Mouse (Mus musculus): ENCODE data around the gene Rfx5. TPM values are rescaled to one million over a fixed set of nuclear protein-coding genes. Genes with fewer than 3 reads are reported as not detected.
"Not testable (repeated sequence)": the region's sequence is repeated elsewhere in the genome, so short reads cannot be mapped to it uniquely, and the experiment has no call there.

The Rfx5 gene
- polyA plus RNA-seq, 1 experiment from 2014 or later: 22.8 TPM

GRCm38 (mm10) chr3:94942211-94942967, 11.5 kb upstream of the Rfx5 start:
- POLR2A ChIA-PET; CTCF ChIA-PET; ATAC-seq; H3K27me3 ChIP-seq; DNase-seq (ENCODE audit: low read depth, low spot score): not testable (repeated sequence)
- in situ Hi-C loops (cut with MboI; ENCODE audit: low pct_unique_long_range_greater_than_20kb): loop anchor here (5.0 kb wide), 1 partner anchor 240 kb away; no protein-coding TSS in a partner anchor

- in situ Hi-C loops (cut with MboI; ENCODE audit: low pct_unique_long_range_greater_than_20kb): loop anchor here (5.0 kb wide), 1 partner anchor 241 kb away; no protein-coding TSS in a partner anchor
- CTCF ChIA-PET; H3K27me3 ChIP-seq; POLR2A ChIA-PET; DNase-seq (ENCODE audit: low read depth, low spot score): not testable (repeated sequence)
- peak; percentile 52 for ATAC-seq
- peak; percentile 68 for TF ChIP-seq CTCF (IDR thresholded peaks at IDR 0.05)
These were observed 10.2 kb upstream of the Rfx5 start for GRCm38 (mm10) chr3:94943706-94944105.

DNA sequence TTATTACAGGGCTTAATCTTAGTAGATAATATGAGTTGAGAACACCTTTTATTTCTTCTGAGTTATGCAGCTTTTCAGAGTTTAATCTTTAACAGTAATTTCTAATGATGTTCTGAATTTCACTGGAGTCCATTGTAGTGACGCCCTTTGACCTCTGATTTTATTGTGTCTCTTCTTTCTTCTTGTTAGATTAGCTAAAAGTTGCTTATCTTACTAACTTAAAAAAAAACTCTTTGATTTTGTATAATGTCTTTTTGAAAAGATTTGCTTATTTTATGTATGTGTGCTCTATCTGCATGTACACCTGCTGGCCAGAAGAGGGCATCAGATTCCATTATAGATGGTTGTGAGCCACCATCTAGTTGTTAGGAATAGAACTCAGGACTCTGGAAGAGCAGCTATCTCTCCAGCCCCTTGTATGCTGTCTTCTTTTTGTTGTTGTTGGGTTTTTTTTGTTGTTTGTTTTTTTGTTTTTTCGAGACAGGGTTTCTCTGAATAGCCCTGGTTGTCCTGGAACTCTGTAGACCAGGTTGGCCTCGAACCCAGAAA, 5.7 kb upstream of the Rfx5 start:
- no peak for DNase-seq (ENCODE audit: low read depth, low spot score)
- ChIA-PET POLR2A (interaction anchor here (1.7 kb wide), 1 partner anchor 51 kb away, joined by 10 read pairs; no protein-coding TSS in a partner anchor), CTCF (interaction anchor here (0.6 to 2.2 kb wide), 29 partner anchors 11 to 106 kb away, joined by 3 to 30 read pairs (median 4); no protein-coding TSS in a partner anchor)
- TF ChIP-seq CTCF (IDR thresholded peaks at IDR 0.05): no peak
- no peak for ATAC-seq
- H3K27me3 ChIP-seq: peaks cover 5% of the 10 kb centered on the region
- in situ Hi-C loops (cut with MboI; ENCODE audit: low pct_unique_long_range_greater_than_20kb): no loop called here

GRCm38 (mm10) chr3:94949645-94950044, 4.2 kb upstream of the Rfx5 start:
- H3K27me3 ChIP-seq: peaks cover 5% of the 10 kb centered on the region
- CTCF ChIA-PET: interaction anchor here (1.0 kb wide), 1 partner anchor 37 kb away, joined by 3 read pairs; no protein-coding TSS in a partner anchor
- no peak for DNase-seq (ENCODE audit: low read depth, low spot score)
- ATAC-seq: no peak
- no peak for TF ChIP-seq CTCF (IDR thresholded peaks at IDR 0.05)
- in situ Hi-C loops (cut with MboI; ENCODE audit: low pct_unique_long_range_greater_than_20kb): loop anchor here (5.0 kb wide), 1 partner anchor 48 kb away; no protein-coding TSS in a partner anchor
- POLR2A ChIA-PET: no interaction called here

GRCm38 (mm10) chr3:94952806-94953205, 1.1 kb upstream of the Rfx5 start:
- CTCF ChIA-PET: interaction anchor here (0.6 to 1.8 kb wide), 7 partner anchors 10 to 64 kb away, joined by 3 to 5 read pairs (median 4); no protein-coding TSS in a partner anchor

GRCm38 (mm10) chr3:94953384-94953763, 501 bp upstream of the Rfx5 start:
- ATAC-seq: peak; percentile 9
- ChIA-PET CTCF (interaction anchor here (0.6 to 1.8 kb wide), 8 partner anchors 9 to 65 kb away, joined by 3 to 5 read pairs (median 4); no protein-coding TSS in a partner anchor), POLR2A (interaction anchor here (0.9 to 1.7 kb wide), 3 partner anchors 10 to 34 kb away, joined by 3 to 11 read pairs (median 4); partner anchors contain the start of gene Pi4kb)
- H3K27me3 ChIP-seq: no peaks in the 10 kb centered on the region
- no peak for DNase-seq (ENCODE audit: low read depth, low spot score)
- in situ Hi-C loops (cut with MboI; ENCODE audit: low pct_unique_long_range_greater_than_20kb): loop anchor here (5.0 kb wide), 1 partner anchor 44 kb away; no protein-coding TSS in a partner anchor
- no peak for TF ChIP-seq CTCF (IDR thresholded peaks at IDR 0.05)

More at GRCm38 (mm10) chr3:94952806-94953205, 1.1 kb upstream of the Rfx5 start:
- POLR2A ChIA-PET: interaction anchor here (1.0 to 1.7 kb wide), 2 partner anchors 10 to 35 kb away, joined by 4 to 11 read pairs; no protein-coding TSS in a partner anchor
- in situ Hi-C loops (cut with MboI; ENCODE audit: low pct_unique_long_range_greater_than_20kb): loop anchor here (5.0 kb wide), 1 partner anchor 44 kb away; no protein-coding TSS in a partner anchor
- DNase-seq (ENCODE audit: low read depth, low spot score) (no peak), ATAC-seq (no peak)
- H3K27me3 ChIP-seq: no peaks in the 10 kb centered on the region
- TF ChIP-seq CTCF (IDR thresholded peaks at IDR 0.05): no peak

DNA sequence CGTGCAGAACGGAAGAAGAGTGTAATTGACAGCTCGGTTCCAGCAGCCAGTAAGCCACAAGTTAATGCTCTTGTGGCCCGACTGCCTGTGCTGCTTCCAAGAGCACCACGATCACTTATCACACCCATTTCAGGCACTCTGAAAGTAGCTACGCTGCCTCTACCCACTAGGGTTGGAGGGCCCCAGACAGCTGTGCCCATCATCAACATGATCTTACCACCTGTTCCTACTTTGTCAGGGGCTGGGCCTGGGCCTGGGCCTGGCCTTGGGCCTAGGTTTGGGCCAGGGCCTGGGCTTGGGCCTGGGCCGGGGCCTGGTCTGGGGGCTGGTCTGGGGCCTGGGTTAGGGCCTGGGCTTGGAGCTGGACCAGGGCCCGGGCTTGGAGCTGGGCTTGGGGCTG, 4.4 kb downstream of the Rfx5 start:
- in situ Hi-C loops (cut with MboI; ENCODE audit: low pct_unique_long_range_greater_than_20kb): no loop called here

GRCm38 (mm10) chr3:94959871-94960270, 6.0 kb downstream of the Rfx5 start:
- ChIA-PET POLR2A (interaction anchor here (1.3 kb wide), 1 partner anchor 35 kb away, joined by 3 read pairs; no protein-coding TSS in a partner anchor), CTCF (interaction anchor here (0.9 to 1.4 kb wide), 5 partner anchors 10 to 28 kb away, joined by 3 to 5 read pairs (median 4); no protein-coding TSS in a partner anchor)
- ATAC-seq (no peak), DNase-seq (ENCODE audit: low read depth, low spot score) (no peak)
- no peaks in the 10 kb centered on the region for H3K27me3 ChIP-seq
- TF ChIP-seq CTCF (IDR thresholded peaks at IDR 0.05): no peak
- in situ Hi-C loops (cut with MboI; ENCODE audit: low pct_unique_long_range_greater_than_20kb): no loop called here

More for the DNA sequence above, 4.4 kb downstream of the Rfx5 start:
- ATAC-seq (no peak), DNase-seq (ENCODE audit: low read depth, low spot score) (no peak)
- CTCF ChIA-PET: no interaction called here
- no peak for TF ChIP-seq CTCF (IDR thresholded peaks at IDR 0.05)
- H3K27me3 ChIP-seq: no peaks in the 10 kb centered on the region
- POLR2A ChIA-PET: interaction anchor here (0.5 to 2.0 kb wide), 2 partner anchors 9 to 15 kb away, joined by 3 to 10 read pairs; no protein-coding TSS in a partner anchor

DNA sequence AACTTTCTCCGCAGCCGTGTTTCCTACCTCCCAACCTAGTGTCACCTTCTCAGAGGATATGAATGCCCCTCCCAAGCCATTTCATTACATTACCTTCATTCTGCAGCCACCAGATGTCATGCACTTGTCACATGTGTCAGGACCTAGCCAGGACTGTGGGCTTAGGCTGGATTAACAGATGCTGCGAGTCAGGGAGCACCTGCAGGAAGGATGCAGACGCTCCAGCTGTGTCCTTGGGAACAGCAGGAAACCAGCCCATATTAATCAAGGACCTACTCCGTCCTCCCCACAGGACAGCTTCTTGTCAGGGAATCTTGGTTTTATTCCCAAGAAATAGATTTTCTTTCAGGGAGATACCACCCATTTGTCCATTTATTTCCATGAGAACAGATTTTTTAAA, 6.4 kb downstream of the Rfx5 start:
- H3K27me3 ChIP-seq: no peaks in the 10 kb centered on the region
- no peak for TF ChIP-seq CTCF (IDR thresholded peaks at IDR 0.05)
- in situ Hi-C loops (cut with MboI; ENCODE audit: low pct_unique_long_range_greater_than_20kb): no loop called here
- ChIA-PET CTCF (interaction anchor here (0.9 to 1.4 kb wide), 4 partner anchors 12 to 28 kb away, joined by 3 to 5 read pairs (median 4); no protein-coding TSS in a partner anchor), POLR2A (interaction anchor here (1.3 kb wide), 1 partner anchor 35 kb away, joined by 3 read pairs; no protein-coding TSS in a partner anchor)
- ATAC-seq: no peak
- no peak for DNase-seq (ENCODE audit: low read depth, low spot score)

DNA sequence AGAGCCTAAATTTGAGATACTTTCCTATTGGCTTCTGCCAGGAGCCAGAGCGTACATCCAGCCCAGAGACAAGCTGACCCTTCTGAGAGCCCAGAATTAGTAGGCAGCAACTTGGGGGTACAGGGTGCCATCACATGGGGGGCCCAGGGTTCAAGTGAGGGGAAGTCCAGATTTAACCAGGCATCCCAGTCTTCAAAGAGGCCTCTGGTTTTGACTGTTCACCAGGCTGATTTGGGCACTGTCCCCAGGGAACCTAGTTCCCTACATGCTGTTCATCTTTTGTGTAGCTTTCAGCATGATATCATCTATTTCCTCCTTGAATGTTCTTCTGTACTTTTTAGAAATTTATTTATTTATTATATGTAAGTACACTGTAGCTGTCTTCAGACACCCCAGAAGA, 11.1 kb downstream of the Rfx5 start:
- ChIA-PET POLR2A (interaction anchor here (1.2 to 1.7 kb wide), 2 partner anchors 10 to 12 kb away, joined by 4 to 5 read pairs; no protein-coding TSS in a partner anchor), CTCF (interaction anchor here (1.1 to 4.3 kb wide), 5 partner anchors 10 to 64 kb away, joined by 4 to 18 read pairs (median 4); partner anchors contain the start of gene Rfx5)
- ATAC-seq: no peak
- no peaks in the 10 kb centered on the region for H3K27me3 ChIP-seq
- no peak for DNase-seq (ENCODE audit: low read depth, low spot score)
- no peak for TF ChIP-seq CTCF (IDR thresholded peaks at IDR 0.05)
- in situ Hi-C loops (cut with MboI; ENCODE audit: low pct_unique_long_range_greater_than_20kb): no loop called here
